Mouse (Mus musculus): ENCODE results near the gene Cfap97.
"Not testable (repeated sequence)": the region's sequence is repeated elsewhere in the genome, so short reads cannot be mapped to it uniquely, and the experiment has no call there.

Cfap97 gene

DNA sequence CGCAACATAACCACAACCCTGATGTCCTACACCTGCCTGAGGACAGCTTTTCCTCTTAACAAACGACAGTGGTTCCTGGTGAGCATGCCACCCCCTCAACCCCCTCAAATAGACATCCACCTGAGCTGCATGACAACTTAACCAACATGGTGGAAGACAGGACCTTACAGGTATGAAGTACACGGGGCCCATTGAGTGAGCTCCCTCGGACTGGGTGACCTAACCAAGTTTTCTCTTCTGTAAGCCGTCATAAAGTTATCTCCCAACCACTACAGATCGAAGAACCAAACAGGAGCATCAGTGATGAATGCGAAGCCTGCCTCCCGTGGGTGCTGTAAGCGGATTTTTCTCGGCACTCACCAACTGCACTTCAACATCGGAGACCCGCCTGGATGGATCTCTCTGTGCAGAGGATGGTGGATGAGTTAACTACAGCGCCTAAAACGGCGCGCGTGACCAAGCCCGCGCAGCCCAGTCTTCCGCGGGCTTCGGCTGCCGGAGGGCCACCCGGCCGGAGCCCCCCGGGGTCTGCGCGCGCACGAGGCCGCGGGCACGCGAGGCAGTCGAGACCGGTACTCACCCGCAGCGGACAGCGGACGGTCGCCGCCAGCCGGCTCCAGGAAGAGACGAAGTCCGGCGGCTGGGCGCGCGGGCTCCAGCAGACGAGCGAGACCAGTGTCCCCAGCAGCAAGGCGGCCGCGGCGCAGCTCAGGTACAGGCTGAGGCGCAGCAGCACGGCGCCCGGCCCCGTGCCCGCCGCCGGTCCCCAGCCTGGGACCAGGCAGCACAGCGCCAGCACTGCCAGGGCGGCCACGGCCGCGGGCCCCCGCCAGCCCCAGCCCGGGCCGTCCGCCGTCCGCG is at the start of gene Cfap97:
Gene Cfap97, plus strand, starts transcription at position 570 of the 861 bp plus-strand sequence.
- in situ Hi-C loops (cut with MboI; ENCODE audit: low pct_unique_long_range_greater_than_20kb in 1 of 2, low sequenced_read_pairs in 2 of 2, unreplicated experiment in 1 of 2): no loop called here

DNA sequence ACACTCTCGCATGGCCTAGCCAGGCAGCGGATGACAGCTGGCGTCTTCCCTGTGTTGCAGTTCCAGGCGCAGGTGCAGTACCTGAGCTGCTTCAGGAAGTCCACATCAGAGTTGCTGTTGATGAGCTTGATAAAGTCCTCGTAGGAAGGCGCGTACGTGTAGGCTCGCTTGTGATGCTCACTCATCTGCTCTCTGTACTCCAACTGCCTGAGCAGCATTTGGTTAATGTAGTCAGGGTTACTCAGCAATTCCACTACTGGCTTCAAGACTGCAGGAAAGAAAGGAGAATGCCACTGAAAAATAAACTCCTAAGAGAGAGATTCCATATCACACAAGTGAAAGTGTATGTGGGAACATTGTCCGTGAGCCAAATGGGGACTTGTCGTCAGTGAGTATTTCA is 48.1 kb upstream of the Cfap97 start:
- in situ Hi-C loops (cut with MboI; ENCODE audit: low pct_unique_long_range_greater_than_20kb in 1 of 2, low sequenced_read_pairs in 2 of 2, unreplicated experiment in 1 of 2): no loop called here

DNA sequence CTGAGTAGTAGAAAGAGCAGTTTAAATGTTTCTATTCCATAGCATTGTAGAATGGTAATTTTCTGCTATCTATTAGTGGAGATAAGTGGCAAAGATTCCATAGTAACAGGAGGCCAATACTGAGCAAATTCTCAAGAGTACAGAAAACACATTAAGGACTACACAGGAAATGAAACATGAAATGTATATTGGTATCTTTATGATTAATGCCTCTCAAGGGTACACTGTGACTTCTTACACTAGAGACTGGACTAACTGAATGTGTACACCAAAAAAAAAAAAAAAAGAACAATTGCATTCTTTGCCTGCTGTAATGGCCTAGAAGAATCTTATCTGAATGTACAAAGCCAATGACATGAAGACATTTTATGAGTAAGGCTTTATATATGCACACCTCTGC is 43.9 kb upstream of the Cfap97 start:
- in situ Hi-C loops (cut with MboI; ENCODE audit: low pct_unique_long_range_greater_than_20kb in 1 of 2, low sequenced_read_pairs in 2 of 2, unreplicated experiment in 1 of 2): no loop called here

- in situ Hi-C loops (cut with MboI; ENCODE audit: low pct_unique_long_range_greater_than_20kb in 1 of 2, low sequenced_read_pairs in 2 of 2, unreplicated experiment in 1 of 2): not testable (repeated sequence)
Measured at GRCm38 (mm10) chr8:46113421-46114170, 38.0 kb upstream of the Cfap97 start.

DNA sequence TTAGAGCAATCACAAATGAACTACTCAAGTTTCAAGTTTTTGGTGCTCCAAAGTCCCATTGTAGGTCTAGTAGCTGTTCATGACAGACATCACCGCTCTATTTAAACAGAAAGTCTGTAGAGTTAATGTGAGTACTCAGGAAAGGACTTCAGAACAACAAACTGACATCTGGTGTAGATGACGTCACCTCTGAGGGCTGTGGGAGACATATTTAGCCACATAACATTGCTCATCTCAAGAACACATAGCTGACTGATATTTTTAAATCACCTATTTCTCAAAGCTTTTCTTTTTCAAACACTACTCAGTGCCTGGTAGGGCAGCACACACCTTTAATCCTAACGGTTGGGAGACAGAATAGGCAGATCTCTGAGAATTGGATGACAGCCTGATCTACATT is 34.4 kb upstream of the Cfap97 start:
- in situ Hi-C loops (cut with MboI; ENCODE audit: low pct_unique_long_range_greater_than_20kb in 1 of 2, low sequenced_read_pairs in 2 of 2, unreplicated experiment in 1 of 2): no loop called here

DNA sequence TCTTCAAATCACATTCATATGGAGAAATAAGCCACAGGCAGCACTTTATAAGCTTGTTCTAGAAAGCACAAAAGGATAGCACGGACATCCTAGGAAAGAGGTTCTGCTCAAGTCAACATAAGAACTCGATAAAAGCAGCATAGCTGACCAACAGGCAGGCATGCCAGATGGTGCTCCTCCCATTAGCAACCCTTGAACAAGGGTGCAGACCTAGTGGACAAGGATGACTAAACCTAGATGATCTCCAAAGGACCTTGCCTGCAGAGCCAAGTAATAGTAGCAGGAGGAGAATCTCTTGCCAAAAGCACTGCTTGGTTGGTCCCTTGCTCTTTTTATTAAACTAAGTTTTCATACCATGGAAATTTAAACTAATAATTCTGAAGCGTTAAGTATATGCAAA is 32.4 kb upstream of the Cfap97 start:
- in situ Hi-C loops (cut with MboI; ENCODE audit: low pct_unique_long_range_greater_than_20kb in 1 of 2, low sequenced_read_pairs in 2 of 2, unreplicated experiment in 1 of 2): no loop called here

- in situ Hi-C loops (cut with MboI; ENCODE audit: low pct_unique_long_range_greater_than_20kb in 1 of 2, low sequenced_read_pairs in 2 of 2, unreplicated experiment in 1 of 2): no loop called here
Measured at GRCm38 (mm10) chr8:46122498-46122897, 29.1 kb upstream of the Cfap97 start.

GRCm38 (mm10) chr8:46130426-46130825 is 21.1 kb upstream of the Cfap97 start:
- in situ Hi-C loops (cut with MboI; ENCODE audit: low pct_unique_long_range_greater_than_20kb in 1 of 2, low sequenced_read_pairs in 2 of 2, unreplicated experiment in 1 of 2): no loop called here

DNA sequence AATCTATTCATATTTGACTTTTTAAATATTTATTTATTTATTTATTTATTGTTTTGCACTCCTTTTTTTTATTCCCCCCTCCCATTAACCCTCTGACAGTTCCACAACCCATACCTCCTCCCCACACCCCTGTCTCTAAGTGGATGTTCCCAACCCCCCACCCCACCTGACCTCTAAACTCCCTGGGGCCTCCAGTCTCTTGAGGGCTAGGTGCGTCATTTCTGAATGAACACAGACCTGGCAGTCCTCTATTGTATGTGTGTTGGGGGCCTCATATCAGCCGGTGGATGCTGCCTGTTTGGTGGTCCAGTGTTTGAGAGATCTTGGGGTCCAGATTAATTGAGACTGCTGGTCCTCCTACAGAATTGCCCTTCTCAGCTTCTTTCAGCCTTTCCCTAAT is 16.0 kb upstream of the Cfap97 start:
- in situ Hi-C loops (cut with MboI; ENCODE audit: low pct_unique_long_range_greater_than_20kb in 1 of 2, low sequenced_read_pairs in 2 of 2, unreplicated experiment in 1 of 2): not testable (repeated sequence)

DNA sequence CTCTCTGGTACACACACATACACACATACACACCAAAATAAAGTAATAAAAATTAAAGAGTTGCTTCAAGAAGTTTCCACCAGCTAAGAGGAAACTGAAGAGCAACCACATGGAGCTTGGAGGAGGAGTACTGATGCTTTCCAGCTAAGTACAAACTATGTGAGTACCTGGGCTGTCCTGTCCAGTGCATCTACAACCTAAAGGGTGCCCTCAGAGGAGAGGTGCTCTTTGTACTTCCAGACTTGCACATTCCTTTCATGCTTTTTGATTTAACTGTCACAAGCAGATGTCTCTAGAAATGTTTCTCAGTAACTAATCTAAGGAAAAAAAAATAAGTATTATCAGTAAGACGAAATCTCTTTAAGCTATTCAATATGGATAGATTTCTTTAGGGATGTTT is 14.2 kb upstream of the Cfap97 start:
- in situ Hi-C loops (cut with MboI; ENCODE audit: low pct_unique_long_range_greater_than_20kb in 1 of 2, low sequenced_read_pairs in 2 of 2, unreplicated experiment in 1 of 2): no loop called here

DNA sequence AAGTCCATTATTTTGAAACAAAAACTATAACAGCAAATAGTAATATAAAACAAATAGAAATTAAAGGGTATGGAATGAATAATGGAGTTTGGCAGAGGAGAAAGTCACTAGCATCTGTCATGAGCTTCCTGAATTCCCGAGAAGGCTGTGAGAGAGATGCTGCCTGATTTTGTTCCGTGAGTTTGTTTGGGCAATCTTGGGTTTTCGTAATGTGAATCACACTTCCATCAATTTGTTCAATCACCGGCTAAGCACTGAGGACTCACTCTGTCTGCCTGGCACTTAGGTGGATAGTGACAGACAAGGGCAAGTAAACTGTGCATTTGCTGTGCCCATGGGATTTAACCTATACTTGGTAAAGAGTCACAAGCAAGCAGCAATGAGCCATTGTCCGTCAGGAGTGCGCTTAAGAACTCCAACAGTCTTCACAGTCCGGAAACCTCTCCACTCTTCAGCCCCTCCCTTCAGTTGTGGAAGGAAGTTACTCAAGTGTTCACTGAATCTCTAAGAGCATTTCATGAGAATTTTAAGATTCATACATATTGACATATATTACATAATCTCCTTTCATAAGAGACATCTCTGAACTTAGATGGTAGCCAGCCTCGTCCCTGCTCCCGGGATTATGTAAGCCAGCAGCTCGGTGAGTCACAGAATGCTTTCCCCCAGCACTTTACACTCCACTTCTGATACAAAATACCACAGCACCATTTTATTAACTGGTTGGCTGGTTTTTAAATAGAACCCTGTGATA is 13.6 kb upstream of the Cfap97 start:
- in situ Hi-C loops (cut with MboI; ENCODE audit: low pct_unique_long_range_greater_than_20kb in 1 of 2, low sequenced_read_pairs in 2 of 2, unreplicated experiment in 1 of 2): no loop called here

- in situ Hi-C loops (cut with MboI; ENCODE audit: low pct_unique_long_range_greater_than_20kb in 1 of 2, low sequenced_read_pairs in 2 of 2, unreplicated experiment in 1 of 2): no loop called here
Measured at GRCm38 (mm10) chr8:46140376-46141120, 11.0 kb upstream of the Cfap97 start.

DNA sequence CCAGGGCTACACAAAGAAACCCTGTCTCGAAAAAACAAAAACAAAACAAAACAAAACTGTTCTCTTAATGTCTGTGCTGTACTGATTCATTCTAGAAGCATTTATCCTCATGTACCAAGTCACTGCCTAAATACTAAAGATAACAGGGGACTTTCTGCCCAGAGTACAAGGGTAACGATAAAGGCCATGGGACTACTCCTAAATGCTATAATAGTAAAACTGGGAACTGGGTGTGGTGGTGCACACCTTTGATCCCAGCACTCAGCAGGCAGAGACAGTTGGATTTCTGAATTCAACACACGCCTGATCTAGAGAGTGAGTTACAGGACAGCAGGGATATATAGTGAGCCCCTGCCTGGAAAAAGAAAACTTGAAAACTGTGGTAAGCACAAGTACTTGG is 9.9 kb upstream of the Cfap97 start:
- in situ Hi-C loops (cut with MboI; ENCODE audit: low pct_unique_long_range_greater_than_20kb in 1 of 2, low sequenced_read_pairs in 2 of 2, unreplicated experiment in 1 of 2): no loop called here

DNA sequence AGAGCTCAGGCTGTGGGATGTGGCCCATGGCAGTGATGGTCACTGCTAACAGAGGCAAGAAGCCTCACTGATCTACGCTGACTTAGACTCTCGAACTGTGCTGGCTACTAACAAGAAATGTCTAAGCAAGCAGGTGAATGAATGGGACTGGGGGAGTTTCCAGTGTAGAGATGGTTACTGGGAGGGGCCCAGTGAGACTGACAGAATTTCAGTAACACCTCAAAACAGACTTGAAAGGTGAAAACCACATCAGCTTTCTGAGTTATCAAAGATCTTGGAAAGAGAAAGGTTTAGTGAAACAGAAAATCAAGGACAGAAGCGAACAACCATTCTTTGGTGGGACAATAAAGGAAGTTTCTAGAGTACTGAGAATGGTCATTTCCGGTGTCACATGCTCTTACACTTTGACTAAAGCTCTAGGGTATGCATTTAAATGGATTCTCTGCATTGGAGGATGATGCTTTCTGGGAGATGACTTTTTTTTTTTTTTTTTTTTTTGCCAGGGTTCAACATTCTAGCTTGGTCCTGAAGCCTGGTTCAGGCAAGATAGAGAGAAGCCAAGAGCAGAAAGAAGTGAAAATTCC is 9.0 kb upstream of the Cfap97 start:
- in situ Hi-C loops (cut with MboI; ENCODE audit: low pct_unique_long_range_greater_than_20kb in 1 of 2, low sequenced_read_pairs in 2 of 2, unreplicated experiment in 1 of 2): no loop called here

DNA sequence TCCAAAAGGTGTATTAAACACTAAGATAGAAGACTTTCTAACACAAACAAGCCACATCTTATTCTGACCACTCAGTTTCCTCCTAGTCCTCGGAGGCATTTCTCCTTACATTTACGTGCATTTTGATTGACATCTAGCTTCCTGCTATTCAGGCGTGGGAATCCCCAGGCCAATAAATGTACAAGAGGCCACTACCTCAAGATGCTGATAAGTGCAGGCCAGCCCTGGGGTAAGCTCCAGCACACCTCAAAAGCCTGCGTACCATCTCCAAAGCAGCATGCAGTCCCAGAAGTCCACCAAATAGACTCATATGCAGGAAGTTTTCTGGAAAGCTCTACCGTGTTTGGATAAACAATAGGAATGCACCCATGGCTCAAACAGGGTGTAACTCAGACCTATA is 8.1 kb upstream of the Cfap97 start:
- in situ Hi-C loops (cut with MboI; ENCODE audit: low pct_unique_long_range_greater_than_20kb in 1 of 2, low sequenced_read_pairs in 2 of 2, unreplicated experiment in 1 of 2): no loop called here

DNA sequence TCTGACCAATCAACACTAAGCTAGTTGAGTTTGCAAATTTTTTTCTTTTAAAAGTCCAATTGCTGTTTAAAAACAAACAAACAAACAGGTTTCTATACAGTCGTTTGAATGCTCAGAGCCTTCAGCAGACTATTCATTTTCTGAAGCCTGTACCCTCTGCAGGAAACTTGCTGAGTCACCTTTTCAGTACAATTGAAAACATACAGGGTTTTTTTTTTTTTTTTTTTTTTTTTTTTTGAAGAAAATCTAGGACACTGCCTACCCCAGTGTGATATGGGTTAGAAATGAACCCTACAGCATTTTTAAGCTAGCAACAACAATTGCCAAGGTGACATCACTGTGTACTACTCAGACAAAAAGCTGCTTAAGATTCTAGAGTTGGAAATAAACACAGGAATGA is 7.6 kb upstream of the Cfap97 start:
- in situ Hi-C loops (cut with MboI; ENCODE audit: low pct_unique_long_range_greater_than_20kb in 1 of 2, low sequenced_read_pairs in 2 of 2, unreplicated experiment in 1 of 2): no loop called here

DNA sequence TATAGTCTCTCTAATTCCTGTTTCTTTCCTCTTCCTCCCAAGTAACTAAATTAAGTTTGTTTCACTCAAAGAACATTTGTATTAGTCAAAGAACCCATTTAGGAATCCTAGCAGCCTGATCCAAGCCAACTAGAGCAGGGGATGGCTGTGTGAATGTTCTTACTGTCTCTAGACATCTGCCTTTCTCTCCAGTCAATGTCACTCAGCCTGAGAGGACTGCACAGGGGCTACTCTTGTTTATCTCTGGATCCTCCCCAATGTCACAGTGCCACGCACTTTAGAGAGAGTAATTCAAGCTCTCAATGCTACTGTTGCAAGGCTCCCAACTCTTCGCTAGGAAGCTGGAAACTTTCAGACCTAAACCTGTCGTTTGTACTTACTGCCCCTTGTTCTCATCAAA is 5.4 kb upstream of the Cfap97 start:
- in situ Hi-C loops (cut with MboI; ENCODE audit: low pct_unique_long_range_greater_than_20kb in 1 of 2, low sequenced_read_pairs in 2 of 2, unreplicated experiment in 1 of 2): no loop called here

GRCm38 (mm10) chr8:46149306-46149705 is 2.3 kb upstream of the Cfap97 start:
- in situ Hi-C loops (cut with MboI; ENCODE audit: low pct_unique_long_range_greater_than_20kb in 1 of 2, low sequenced_read_pairs in 2 of 2, unreplicated experiment in 1 of 2): no loop called here

Data from mouse embryonic stem cell (cell line).